Mouse (Mus musculus): ENCODE data around the gene Iars2.

DNA sequence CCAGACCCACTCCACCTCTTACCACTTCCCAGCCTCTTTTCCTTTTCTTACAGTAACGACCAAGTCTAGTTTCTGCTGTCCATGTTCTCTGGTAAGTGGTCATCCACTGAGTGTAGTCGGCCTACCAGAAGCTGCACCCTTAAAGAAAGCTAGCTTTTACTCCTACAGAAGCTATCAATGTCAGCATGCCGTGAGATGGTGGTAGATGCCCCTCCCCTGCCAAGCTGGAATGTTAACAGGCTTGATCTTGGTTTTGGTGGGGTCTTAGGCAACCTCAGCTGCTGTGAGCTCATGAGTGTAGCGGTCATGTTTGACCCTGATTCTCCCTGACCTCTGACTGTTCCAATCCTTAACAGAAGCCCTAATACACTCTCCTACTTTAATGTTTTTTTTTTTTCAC, 29.0 kb upstream of the Iars2 start:
- TF ChIP-seq CTCF (IDR thresholded peaks at IDR 0.05) = no peak
- TF ChIP-seq EP300 (IDR thresholded peaks at IDR 0.05; ENCODE audit: insufficient read depth, low read depth, low read length) = no peak
